Mouse (Mus musculus): ENCODE measurements around the gene Rnf26. TPM values are rescaled to one million over a fixed set of nuclear protein-coding genes. Genes with fewer than 3 reads are reported as not detected.

The Rnf26 gene
- polyA plus RNA-seq (2015; fragmentation: Nextera tagmentation; extraction: Ambion mirVana) = 61.9 and 70.5 TPM in 2 replicates

GRCm38 (mm10) chr9:44113105-44113789 lies at the start of gene Rnf26, which contains the start of gene Gm49380:
Gene Rnf26 (minus strand): TSS chr9:44113517.
Gene Gm49380 (minus strand): TSS chr9:44113500.
- peaks cover 8% of the 10 kb centered on the region; the same call in 1 of the 2 replicates for H3K36me3 ChIP-seq
- no peaks in the 10 kb centered on the region for H3K27me3 ChIP-seq
- peak within 1 kb of the TSS; percentile 52 for H3K4me2 ChIP-seq
- peak within 1 kb of the TSS; percentile 78 for H3K4me3 ChIP-seq
- WGBS = under 1% methylated on average over 49 of the region's 51 CpGs
- peak within 1 kb of the TSS; percentile 77 for H3K9ac ChIP-seq
- H3K27ac ChIP-seq = peak within 1 kb of the TSS; percentile 80
- peaks cover 34% of the 10 kb centered on the region for H3K4me1 ChIP-seq
- peak; percentile 93 for ATAC-seq (ENCODE audit: insufficient number of reproducible peaks, low FRiP score, low TSS enrichment, low read depth)
- no peaks in the 10 kb centered on the region for H3K9me3 ChIP-seq

- 89% methylated on average over 3 of the region's 3 CpGs for WGBS
- Histone ChIP-seq H3K4me1 (no peaks in the 10 kb centered on the region), H3K36me3 (peaks cover 82% of the 10 kb centered on the region), H3K27me3 (no peaks in the 10 kb centered on the region), H3K9ac (no peak overlapping the region), H3K4me3 (no peak overlapping the region), H3K4me2 (no peak overlapping the region), H3K9me3 (no peaks in the 10 kb centered on the region), H3K27ac (no peak overlapping the region)
- ATAC-seq (ENCODE audit: insufficient number of reproducible peaks, low FRiP score, low TSS enrichment, low read depth) = no peak
These were observed 46.6 kb upstream of the Rnf26 start for GRCm38 (mm10) chr9:44159886-44160285.

DNA sequence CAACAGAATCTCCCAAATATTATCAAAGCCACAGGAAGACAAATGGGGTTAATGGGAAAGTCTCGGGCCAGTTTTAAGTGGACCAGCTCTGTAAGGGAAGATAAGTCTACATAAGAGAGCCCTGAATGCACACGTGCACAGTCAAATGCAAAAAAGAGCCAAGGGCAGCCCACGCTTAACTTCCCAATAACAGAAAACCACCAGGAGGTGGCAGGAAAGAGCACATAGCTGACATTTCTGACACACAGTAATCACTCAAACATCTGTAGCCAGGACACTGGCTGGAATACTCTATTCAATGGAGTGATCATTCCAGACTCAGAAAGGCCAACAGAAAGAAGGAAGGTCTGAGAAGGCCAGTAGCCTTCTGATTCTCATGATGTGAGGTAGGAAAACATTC lies 34.0 kb upstream of the Rnf26 start:
- H3K9ac ChIP-seq = no peak overlapping the region
- no peak overlapping the region for H3K27ac ChIP-seq
- H3K9me3 ChIP-seq = no peaks in the 10 kb centered on the region
- H3K27me3 ChIP-seq = no peaks in the 10 kb centered on the region
- H3K4me2 ChIP-seq = no peak overlapping the region
- H3K4me1 ChIP-seq = no peaks in the 10 kb centered on the region
- no peak overlapping the region for H3K4me3 ChIP-seq
- H3K36me3 ChIP-seq = peaks cover 55% of the 10 kb centered on the region
- WGBS = 54% methylated on average over 3 of the region's 3 CpGs
- no peak for ATAC-seq (ENCODE audit: insufficient number of reproducible peaks, low FRiP score, low TSS enrichment, low read depth)

GRCm38 (mm10) chr9:44144718-44145060 lies 31.4 kb upstream of the Rnf26 start:
- Histone ChIP-seq H3K27me3 (no peaks in the 10 kb centered on the region), H3K36me3 (peaks cover 56% of the 10 kb centered on the region), H3K4me1 (no peaks in the 10 kb centered on the region), H3K4me2 (no peak overlapping the region), H3K9ac (no peak overlapping the region), H3K9me3 (no peaks in the 10 kb centered on the region), H3K4me3 (no peak overlapping the region), H3K27ac (no peak overlapping the region)
- no peak for ATAC-seq (ENCODE audit: insufficient number of reproducible peaks, low FRiP score, low TSS enrichment, low read depth)

GRCm38 (mm10) chr9:44144023-44144717 lies 30.9 kb upstream of the Rnf26 start:
- no peaks in the 10 kb centered on the region for H3K27me3 ChIP-seq
- no peak overlapping the region for H3K27ac ChIP-seq
- H3K36me3 ChIP-seq = peaks cover 56% of the 10 kb centered on the region
- H3K9ac ChIP-seq = no peak overlapping the region
- no peak for ATAC-seq (ENCODE audit: insufficient number of reproducible peaks, low FRiP score, low TSS enrichment, low read depth)
- H3K9me3 ChIP-seq = no peaks in the 10 kb centered on the region
- H3K4me1 ChIP-seq = no peaks in the 10 kb centered on the region
- H3K4me3 ChIP-seq = no peak overlapping the region
- H3K4me2 ChIP-seq = no peak overlapping the region
- 42% methylated on average over 7 of the region's 8 CpGs for WGBS

DNA sequence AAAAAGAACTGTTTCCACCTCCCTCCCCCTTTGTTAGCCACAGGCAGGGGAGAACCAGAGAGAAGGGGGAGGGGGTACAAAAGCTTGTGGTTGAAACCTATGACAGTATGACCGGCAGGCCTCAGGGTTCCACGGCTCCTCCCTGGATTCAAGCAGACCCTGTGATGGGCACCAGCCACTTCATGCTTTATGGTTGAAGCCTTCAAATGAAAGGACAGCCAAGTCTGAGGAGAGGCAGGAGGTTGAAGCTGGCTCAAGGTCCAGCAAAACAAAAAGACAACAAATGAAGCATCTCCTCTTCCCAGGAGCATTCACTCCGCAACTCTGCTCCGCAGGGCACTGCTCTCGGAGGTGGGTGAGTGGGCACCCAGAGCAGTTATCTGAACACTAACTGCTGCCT lies 30.1 kb upstream of the Rnf26 start:
- ATAC-seq (ENCODE audit: insufficient number of reproducible peaks, low FRiP score, low TSS enrichment, low read depth) = no peak
- no peaks in the 10 kb centered on the region for H3K4me1 ChIP-seq
- no peak overlapping the region for H3K4me2 ChIP-seq
- peaks cover 62% of the 10 kb centered on the region for H3K36me3 ChIP-seq
- no peak overlapping the region for H3K27ac ChIP-seq
- 91% methylated on average over 5 of the region's 5 CpGs for WGBS
- no peaks in the 10 kb centered on the region for H3K9me3 ChIP-seq
- H3K4me3 ChIP-seq = no peak overlapping the region
- no peak overlapping the region for H3K9ac ChIP-seq
- no peaks in the 10 kb centered on the region for H3K27me3 ChIP-seq

DNA sequence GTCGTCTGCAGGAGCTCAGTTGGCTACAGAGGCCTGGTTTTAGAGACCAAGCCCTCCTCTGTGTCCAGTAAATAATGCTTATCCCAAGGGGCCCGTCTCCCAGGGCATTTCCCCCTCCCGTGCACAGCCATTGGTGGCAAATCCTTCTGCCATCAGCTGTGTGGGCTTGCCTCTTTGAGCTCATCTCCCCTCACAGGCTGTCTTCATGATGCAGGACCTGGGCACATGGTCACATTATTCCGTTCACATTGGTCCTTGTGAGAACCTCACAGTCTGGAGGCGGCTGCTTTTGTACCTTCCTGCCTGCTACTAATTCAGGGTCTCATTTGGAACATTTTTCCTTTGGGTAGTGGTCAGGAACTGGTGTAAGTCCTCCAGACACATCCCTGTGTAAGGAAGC lies 28.6 kb upstream of the Rnf26 start:
- no peaks in the 10 kb centered on the region for H3K4me1 ChIP-seq
- no peaks in the 10 kb centered on the region for H3K27me3 ChIP-seq
- no peak overlapping the region for H3K4me3 ChIP-seq
- H3K4me2 ChIP-seq = no peak overlapping the region
- H3K36me3 ChIP-seq = peaks cover 72% of the 10 kb centered on the region
- ATAC-seq (ENCODE audit: insufficient number of reproducible peaks, low FRiP score, low TSS enrichment, low read depth) = no peak
- 54% methylated on average over 5 of the region's 5 CpGs for WGBS
- no peaks in the 10 kb centered on the region for H3K9me3 ChIP-seq
- no peak overlapping the region for H3K9ac ChIP-seq
- H3K27ac ChIP-seq = no peak overlapping the region

GRCm38 (mm10) chr9:44137846-44138245 lies 24.5 kb upstream of the Rnf26 start:
- H3K4me1 ChIP-seq = peaks cover 39% of the 10 kb centered on the region
- H3K27ac ChIP-seq = no peak overlapping the region
- no peak for ATAC-seq (ENCODE audit: insufficient number of reproducible peaks, low FRiP score, low TSS enrichment, low read depth)
- H3K9me3 ChIP-seq = no peaks in the 10 kb centered on the region
- peaks cover 54% of the 10 kb centered on the region for H3K36me3 ChIP-seq
- 64% methylated on average over 4 of the region's 4 CpGs for WGBS
- no peak overlapping the region for H3K9ac ChIP-seq
- H3K4me2 ChIP-seq = no peak overlapping the region
- no peak overlapping the region for H3K4me3 ChIP-seq
- H3K27me3 ChIP-seq = peaks cover 3% of the 10 kb centered on the region; the same call in 1 of the 2 replicates

- 40% methylated on average over 7 of the region's 7 CpGs for WGBS
- ATAC-seq (ENCODE audit: insufficient number of reproducible peaks, low FRiP score, low TSS enrichment, low read depth) = peak; percentile 35; the same call in 1 of the 2 replicates
- Histone ChIP-seq H3K27ac (peak overlapping the region; percentile 86), H3K4me2 (peak overlapping the region; percentile 87), H3K9me3 (no peaks in the 10 kb centered on the region), H3K4me1 (peaks cover 43% of the 10 kb centered on the region), H3K9ac (no peak overlapping the region), H3K27me3 (peaks cover 10% of the 10 kb centered on the region; the same call in 1 of the 2 replicates), H3K4me3 (peak overlapping the region; percentile 64), H3K36me3 (peaks cover 40% of the 10 kb centered on the region)
These were observed 22.6 kb upstream of the Rnf26 start for GRCm38 (mm10) chr9:44135731-44136411.

DNA sequence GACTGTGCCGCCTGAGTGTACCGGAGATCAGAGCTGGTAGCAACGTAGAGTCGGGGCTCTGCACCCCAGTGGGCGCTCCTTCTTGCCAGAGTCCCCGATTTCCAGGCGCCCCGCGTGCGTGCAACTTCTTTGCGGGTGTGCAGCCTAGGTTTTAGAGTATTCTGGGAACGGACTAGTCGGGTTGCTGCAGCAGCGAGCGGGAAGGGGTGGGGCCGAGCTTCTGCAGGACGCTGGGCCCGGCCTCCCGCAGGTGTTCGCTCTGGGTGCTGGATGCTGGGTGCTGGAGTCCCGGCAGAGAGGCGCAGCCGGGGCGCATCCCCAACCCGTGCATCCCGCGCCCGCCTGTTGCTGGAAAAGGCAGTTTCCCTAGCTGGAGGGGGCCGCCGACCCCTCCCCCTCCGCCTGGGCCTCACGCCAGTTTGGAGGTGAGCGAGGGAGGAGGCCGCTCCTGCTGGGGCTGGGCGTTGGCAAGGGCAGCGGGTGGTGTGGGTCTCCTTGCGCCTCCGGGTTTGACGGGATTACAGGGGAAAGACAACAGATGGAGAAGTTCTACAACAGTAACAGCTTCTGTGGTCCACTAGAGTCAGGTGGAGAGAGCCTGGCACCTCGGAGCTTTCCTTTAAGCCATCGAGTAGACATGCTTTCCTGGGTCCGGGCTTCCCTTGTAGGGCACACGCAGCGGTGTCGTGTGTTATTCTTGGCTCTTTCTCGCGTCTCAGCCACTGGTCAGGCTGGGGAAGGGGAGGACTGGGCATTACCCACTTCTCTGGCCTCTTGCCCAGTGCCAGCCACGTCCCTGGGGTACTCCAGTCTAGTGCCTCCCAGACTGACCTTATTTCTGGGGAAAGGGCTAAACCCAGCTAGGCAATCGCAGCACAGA lies 21.8 kb upstream of the Rnf26 start:
- 1% methylated on average over 47 of the region's 49 CpGs for WGBS
- peaks cover 10% of the 10 kb centered on the region; the same call in 1 of the 2 replicates for H3K27me3 ChIP-seq
- no peaks in the 10 kb centered on the region for H3K9me3 ChIP-seq
- peaks cover 51% of the 10 kb centered on the region for H3K4me1 ChIP-seq
- peak overlapping the region; percentile 87 for H3K4me2 ChIP-seq
- H3K9ac ChIP-seq = peak overlapping the region; percentile 54
- no peak for ATAC-seq (ENCODE audit: insufficient number of reproducible peaks, low FRiP score, low TSS enrichment, low read depth)
- peak overlapping the region; percentile 64 for H3K4me3 ChIP-seq
- peaks cover 32% of the 10 kb centered on the region for H3K36me3 ChIP-seq
- H3K27ac ChIP-seq = peak overlapping the region; percentile 86

GRCm38 (mm10) chr9:44134101-44134850 lies 21.0 kb upstream of the Rnf26 start, which contains the start of gene Mcam:
Gene Mcam (plus strand): TSS chr9:44134469.
- Histone ChIP-seq H3K4me2 (peak within 1 kb of the TSS; percentile 87), H3K36me3 (peaks cover 24% of the 10 kb centered on the region), H3K4me3 (peak within 1 kb of the TSS; percentile 64), H3K27me3 (peaks cover 10% of the 10 kb centered on the region; the same call in 1 of the 2 replicates), H3K9me3 (no peaks in the 10 kb centered on the region), H3K9ac (peak within 1 kb of the TSS; percentile 54), H3K27ac (peak within 1 kb of the TSS; percentile 86), H3K4me1 (peaks cover 57% of the 10 kb centered on the region)
- peak; percentile 20; the same call in 1 of the 2 replicates for ATAC-seq (ENCODE audit: insufficient number of reproducible peaks, low FRiP score, low TSS enrichment, low read depth)
- WGBS = under 1% methylated on average over 40 of the region's 55 CpGs

Data from limb, embryonic 15.5 days (tissue).